8 mouse cellular contexts compared by ENCODE assay signal in genomic region chr2:153147715-153148114, GRCm38 (mm10). TPM values are rescaled to one million over a fixed set of nuclear protein-coding genes. Genes with fewer than 3 reads are reported as not detected.
DNase-seq lines count a peak whose midpoint lies in the region; ATAC-seq lines count a peak whose summit lies in the region.

No protein-coding gene starts in this region.

- H3K9me3 ChIP-seq in hindbrain, embryonic 10.5 days = no peaks in the 10 kb centered on the region
- H3K9me3 ChIP-seq in hindbrain, embryonic 16.5 days (ENCODE audit: control insufficient read depth, low read length) = no peaks in the 10 kb centered on the region
- H3K9me3 ChIP-seq in forebrain, embryonic 13.5 days (replicated peaks) = no peaks in the 10 kb centered on the region

- no peak overlapping the region for H3K4me3 ChIP-seq in hindbrain, embryonic 10.5 days
- no peak overlapping the region for H3K4me3 ChIP-seq in hindbrain, embryonic 16.5 days (ENCODE audit: low read length)
- H3K4me3 ChIP-seq in forebrain, embryonic 13.5 days = no peak overlapping the region

- WGBS in hindbrain, embryonic 10.5 days = 23% methylated on average over 3 of the region's 3 CpGs
- WGBS in hindbrain, embryonic 16.5 days = 29% methylated on average over 3 of the region's 3 CpGs
- 24% methylated on average over 3 of the region's 3 CpGs for WGBS in forebrain, embryonic 13.5 days

- H3K4me1 ChIP-seq in hindbrain, embryonic 10.5 days (replicated peaks) = no peaks in the 10 kb centered on the region
- no peaks in the 10 kb centered on the region for H3K4me1 ChIP-seq in hindbrain, embryonic 16.5 days (ENCODE audit: control insufficient read depth, insufficient read depth, low read depth, low read length)
- H3K4me1 ChIP-seq in forebrain, embryonic 13.5 days = no peaks in the 10 kb centered on the region

- H3K9ac ChIP-seq in hindbrain, embryonic 16.5 days (ENCODE audit: low read depth, low read length) = no peak overlapping the region
- no peak overlapping the region for H3K9ac ChIP-seq in forebrain, embryonic 13.5 days

- no peak for ATAC-seq in hindbrain, embryonic 16.5 days
- ATAC-seq in forebrain, embryonic 13.5 days = 0 out of 2 replicates have a peak, but pooled peaks have one; percentile 30

- H3K4me2 ChIP-seq in hindbrain, embryonic 16.5 days (ENCODE audit: low read length) = no peak overlapping the region
- no peak overlapping the region for H3K4me2 ChIP-seq in forebrain, embryonic 13.5 days

- H3K27me3 ChIP-seq in hindbrain, embryonic 10.5 days (ENCODE audit: insufficient read depth, poor library complexity, severe bottlenecking) = no peaks in the 10 kb centered on the region
- H3K27me3 ChIP-seq in hindbrain, embryonic 16.5 days (replicated peaks; ENCODE audit: control insufficient read depth, insufficient read depth, low read length) = no peaks in the 10 kb centered on the region
- H3K27me3 ChIP-seq in forebrain, embryonic 13.5 days = peaks cover 23% of the 10 kb centered on the region; the same call in 1 of the 2 replicates

- H3K27ac ChIP-seq in hindbrain, embryonic 10.5 days = no peak overlapping the region
- H3K27ac ChIP-seq in hindbrain, embryonic 16.5 days (ENCODE audit: low read depth, low read length) = no peak overlapping the region
- H3K27ac ChIP-seq in forebrain, embryonic 13.5 days = no peak overlapping the region

- H3K36me3 ChIP-seq in hindbrain, embryonic 10.5 days = no peaks in the 10 kb centered on the region
- H3K36me3 ChIP-seq in hindbrain, embryonic 16.5 days (ENCODE audit: control insufficient read depth, insufficient read depth, low read length) = no peaks in the 10 kb centered on the region
- no peaks in the 10 kb centered on the region for H3K36me3 ChIP-seq in forebrain, embryonic 13.5 days (ENCODE audit: poor library complexity, severe bottlenecking)

- peak; percentile 67 for DNase-seq in hindbrain, embryonic 10.5 days (ENCODE audit: low spot score)
- DNase-seq in c-Kit-negative CD71-positive TER-119-positive erythroid progenitor cells, embryonic 14.5 days (ENCODE audit: low read depth, low spot score) = peak; percentile 47
- peak; percentile 20 for DNase-seq in hindlimb bud, embryonic 11.5 days (ENCODE audit: extremely low spot score, low read depth, low spot score)
- peak; percentile 69 to 78 for DNase-seq in left cerebral cortex, postnatal 14 days (ENCODE audit: low spot score in 2 of 2)
- peak; percentile 62 for DNase-seq in mesoderm, embryonic 11.5 days (ENCODE audit: low read depth, low spot score)
- DNase-seq in spleen, adult 12 weeks (ENCODE audit: low spot score) = peak; percentile 56

- intact Hi-C loops in left cerebral cortex, postnatal 14 days (cut with DNase I) = loop anchor here (10.0 kb wide), 1 partner anchor 437 kb away; no protein-coding TSS in a partner anchor

RNA-seq across cellular contexts. Expression of gene Tm9sf4, which starts 13.4 kb away (rescaled TPM):
- 74.5 and 80.5 TPM in 2 replicates for polyA plus RNA-seq in hindbrain, embryonic 10.5 days (2016; fragmentation: Nextera tagmentation; extraction: Ambion mirVana)
- polyA plus RNA-seq in hindbrain, embryonic 16.5 days (2015; fragmentation: Nextera tagmentation; extraction: Ambion mirVana) = 79.8 and 86.7 TPM in 2 replicates
- 59.4 and 65.7 TPM in 2 replicates for polyA plus RNA-seq in forebrain, embryonic 13.5 days (2015; fragmentation: Nextera tagmentation; extraction: Ambion mirVana)
- 100 to 1,000 TPM; 118 to 120 TPM for total RNA-seq in left cerebral cortex, postnatal 14 days (2021)

RNA-seq across cellular contexts. Expression of gene Hck, which starts 39.4 kb away (rescaled TPM):
- polyA plus RNA-seq in hindbrain, embryonic 10.5 days (2016; fragmentation: Nextera tagmentation; extraction: Ambion mirVana) = 1.4 and 2.7 TPM in 2 replicates
- polyA plus RNA-seq in hindbrain, embryonic 16.5 days (2015; fragmentation: Nextera tagmentation; extraction: Ambion mirVana) = 4.3 and 5.3 TPM in 2 replicates
- 0.91 and 1.1 TPM in 2 replicates for polyA plus RNA-seq in forebrain, embryonic 13.5 days (2015; fragmentation: Nextera tagmentation; extraction: Ambion mirVana)
- total RNA-seq in left cerebral cortex, postnatal 14 days (2021) = 1 to 10 TPM; 1.7 to 2.9 TPM

Comparison
In these comparisons a context has a peak if more than half of its experiments do, and no peak if none do; other contexts are left out.
1. DNase-seq: peak in every context shown above with its lines; median percentile 74 in left cerebral cortex, postnatal 14 days; 67 in hindbrain, embryonic 10.5 days; 62 in mesoderm, embryonic 11.5 days; 56 in spleen, adult 12 weeks; 47 in c-Kit-negative CD71-positive TER-119-positive erythroid progenitor cells, embryonic 14.5 days; 20 in hindlimb bud, embryonic 11.5 days.